Mouse (Mus musculus): Measurements from ENCODE around the gene Cnn3. TPM values are rescaled to one million over a fixed set of nuclear protein-coding genes. Genes with fewer than 3 reads are reported as not detected.

Cnn3 gene
- total RNA-seq, 4 experiments from 2014 or later, result 268 to 287 (median 284) TPM

DNA sequence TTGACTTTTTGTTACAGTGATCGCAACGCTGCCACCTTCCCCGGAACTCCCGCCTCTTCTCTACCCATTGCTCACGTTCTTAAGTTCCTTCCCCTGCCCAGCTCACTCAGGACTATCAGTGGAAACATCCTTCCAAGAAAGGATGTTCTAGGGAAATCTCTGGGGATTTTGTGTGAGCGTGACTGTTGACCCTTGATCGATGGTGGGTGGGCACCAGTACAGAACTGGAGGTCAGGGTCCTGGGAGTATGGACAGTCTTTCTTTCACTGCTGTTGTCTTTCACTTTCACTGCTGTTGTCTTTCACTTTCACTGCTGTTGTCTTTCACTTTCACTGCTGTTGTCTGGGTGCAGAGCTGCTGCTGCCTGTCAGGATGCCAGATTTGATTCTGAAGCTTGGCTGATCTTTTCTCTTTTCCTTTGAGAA lies 67.7 kb downstream of the Cnn3 start:
- DNase-seq, result no peak

DNA sequence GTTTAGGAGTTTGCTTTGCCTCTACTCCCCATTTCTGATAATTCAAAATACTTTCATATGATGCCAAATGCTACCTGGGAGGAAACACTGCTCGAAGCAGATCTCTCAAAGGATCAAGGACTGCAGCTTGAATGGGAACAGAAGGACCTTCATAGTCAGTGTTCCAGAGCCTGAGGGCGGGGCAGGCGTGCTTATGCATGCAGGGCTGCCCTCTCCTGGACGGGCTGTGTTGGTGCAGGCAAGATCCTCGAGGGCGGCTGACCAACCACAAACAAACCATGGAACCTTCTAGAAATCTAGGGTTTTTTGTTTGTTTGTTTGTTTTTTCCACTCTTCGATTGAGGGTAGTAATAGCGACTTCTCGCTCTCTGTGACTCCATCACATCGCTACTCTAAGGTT lies 73.9 kb downstream of the Cnn3 start:
- peak; percentile 72 for DNase-seq

DNA sequence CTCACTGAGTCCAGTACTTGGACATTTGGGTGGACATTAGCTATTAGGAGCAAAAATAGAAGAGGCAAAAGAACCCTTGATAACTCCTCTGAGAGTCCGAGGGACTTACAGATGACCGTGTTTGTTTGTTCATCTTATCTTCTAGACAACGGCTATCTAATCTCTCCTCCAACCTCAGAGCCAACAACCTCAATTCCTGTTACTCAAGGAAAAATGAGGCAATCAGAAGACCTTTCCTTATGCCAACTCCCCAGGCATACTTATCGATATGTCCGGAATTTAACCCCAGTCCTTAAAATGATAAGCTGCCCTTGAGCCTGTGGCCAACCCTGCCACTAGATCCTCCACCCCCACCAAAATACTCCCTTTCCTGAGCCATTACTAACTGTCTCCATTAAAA lies 74.4 kb downstream of the Cnn3 start:
- DNase-seq, result no peak

DNA sequence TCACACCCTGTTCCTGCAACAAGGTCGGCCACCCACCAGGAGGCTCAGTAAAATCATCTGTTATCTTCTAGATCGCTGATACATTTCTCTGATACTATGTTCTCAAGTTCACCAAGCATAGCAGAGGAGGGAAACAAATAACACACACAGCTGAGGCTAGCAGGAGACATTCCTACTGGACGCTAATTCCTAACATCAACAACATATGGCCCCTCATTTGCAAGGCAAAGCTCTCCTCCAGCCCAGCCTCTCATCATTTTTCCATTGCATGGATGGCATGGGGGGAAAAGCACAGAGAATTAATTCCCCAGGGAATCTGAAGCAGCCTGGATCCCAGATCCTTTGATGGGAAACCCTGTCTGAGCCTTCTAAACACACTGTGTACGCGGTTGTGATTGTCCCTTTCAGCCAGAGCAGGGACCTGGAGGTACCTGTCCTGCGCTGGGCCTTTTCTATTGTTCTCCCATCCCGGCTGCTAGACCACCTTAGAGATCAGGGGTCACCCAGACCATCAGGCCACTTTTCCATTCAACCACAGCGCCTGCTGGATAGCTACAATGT lies 78.7 kb downstream of the Cnn3 start:
- no peak for DNase-seq

DNA sequence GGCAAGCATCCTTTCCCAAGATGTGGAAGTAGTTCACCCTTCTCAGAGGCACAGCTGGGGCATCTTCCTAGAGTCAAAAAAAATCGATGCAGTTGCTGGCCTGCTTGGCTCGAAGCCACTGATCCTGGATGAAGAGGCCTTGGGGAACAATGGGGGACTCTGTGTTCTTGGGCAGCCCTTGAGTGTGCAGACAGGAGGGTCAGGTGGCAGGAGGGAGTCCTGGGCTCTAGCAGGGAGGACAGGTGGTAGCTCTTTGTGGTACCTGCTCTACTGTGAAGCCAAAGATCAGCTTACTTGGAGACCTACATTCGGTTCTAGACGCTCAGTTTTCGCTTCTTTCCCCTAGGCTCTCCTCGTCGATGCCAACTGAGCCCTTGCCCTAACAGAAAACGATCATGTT lies 79.9 kb downstream of the Cnn3 start:
- DNase-seq, result no peak

DNA sequence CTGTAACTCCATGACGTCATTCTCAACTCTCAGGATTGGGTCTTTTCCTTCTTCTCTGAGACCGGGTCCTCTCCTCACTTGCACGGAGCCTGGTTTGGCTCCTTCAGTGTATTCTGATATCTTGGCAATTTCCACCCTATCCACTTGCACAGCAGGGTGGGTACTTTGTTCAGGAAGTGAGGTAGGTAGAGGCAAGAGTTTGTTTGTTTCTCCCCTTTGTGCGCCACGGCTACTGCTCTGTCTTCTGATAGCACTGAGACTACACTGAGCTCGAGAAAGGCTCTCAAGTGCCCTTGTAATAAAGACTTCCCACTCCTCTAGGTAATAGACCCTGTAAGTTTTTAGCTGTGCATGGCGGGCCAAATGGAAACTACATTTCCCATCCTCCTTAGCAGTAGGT lies 80.5 kb downstream of the Cnn3 start:
- DNase-seq, result no peak

DNA sequence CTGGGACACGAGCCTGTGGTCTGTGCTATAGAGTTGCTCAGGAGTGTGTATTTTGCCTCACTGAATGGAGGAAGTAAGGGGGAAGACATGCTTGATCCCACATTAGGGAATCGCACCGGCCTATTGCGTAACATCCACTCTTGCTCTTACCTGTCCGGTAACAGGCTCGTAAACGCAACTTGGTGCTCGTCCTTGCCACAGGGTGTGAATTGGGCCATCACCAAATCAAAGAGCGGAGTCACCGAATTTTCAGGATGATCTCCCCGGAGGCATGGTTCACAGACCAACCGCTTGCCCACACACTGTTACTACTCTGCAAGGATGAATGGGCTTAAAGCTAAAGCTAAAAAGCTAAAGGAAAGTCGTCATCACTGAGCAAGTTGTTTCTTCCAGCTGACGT lies 81.4 kb downstream of the Cnn3 start:
- DNase-seq, result no peak

Other genes starting within 250 kb of the Cnn3 start
- gene Tmem56, start 143.4 kb upstream of the Cnn3 start, total RNA-seq (2022), result 10 to 100 TPM; 43.3 to 76.1 (median 62.1) TPM
- 10 to 100 TPM; 29.3 to 43.6 (median 33.2) TPM for gene Alg14, start 134.7 kb upstream of the Cnn3 start, total RNA-seq (2022)
- gene Slc44a3, start 105.9 kb downstream of the Cnn3 start, total RNA-seq (2022), result 10 to 100 TPM; 23.9 to 28.2 (median 25.3) TPM
- gene 4930432M17Rik, start 244.3 kb downstream of the Cnn3 start, total RNA-seq (2022), result not detected

Data from adrenal gland, adult 8-10 months (tissue).